Mouse (Mus musculus) erythroblast, embryonic 14.5 days (primary cell): ENCODE data around the gene Llgl2.

Experiments used
- GATA1 ChIP-seq: IDR thresholded peaks from 2 replicates; pipeline ENCODE4 v1.6.1; 2012; ENCODE audit warnings: low read length, inconsistent platforms, mixed read lengths
- TAL1 ChIP-seq: IDR thresholded peaks from 3 replicates; pipeline ENCODE4 v1.6.1; 2012; ENCODE audit warnings: low read length, inconsistent platforms, mixed read lengths

- TF ChIP-seq GATA1 (no peak), TAL1 (no peak)
Observed at GRCm38 (mm10) chr11:115837606-115838345, 13.9 kb downstream of the Llgl2 start.
